Mouse (Mus musculus) layer of hippocampus, adult 18-20 months (tissue): ENCODE results near the gene Repin1. TPM values are rescaled to one million over a fixed set of nuclear protein-coding genes. Genes with fewer than 3 reads are reported as not detected.
A peak's percentile ranks its signal among the peaks of the same experiment; 100 is the strongest.

Source experiments
- DNase-seq, 2 experiments: peaks; one replicate each; pipeline ENCODE4 v3.0.0; 2022; ENCODE audit warnings: low spot score in 2 of 2
- long read RNA-seq: library from polyadenylated mRNA; stranded (forward); transcript quantifications from one replicate; pipeline ENCODE4 v2.0.0, GENCODE M21; 2021
- total RNA-seq, 2 experiments: library from RNA; stranded (reverse); gene quantifications; 2 replicates each; pipeline ENCODE4 v1.2.3; 2021

The Repin1 gene
- total RNA-seq: 10 to 100 TPM; 48.0 to 51.0 TPM
- long read RNA-seq, transcript Repin1-204 (3 exons, 3,057 nt): minor isoform, 6 of 41 reads
- long read RNA-seq, transcript Repin1-201 (3 exons, 3,145 nt): major isoform, 15 of 41 reads
- long read RNA-seq, transcript Repin1-205 (2 exons, 989 nt): minor isoform, 6 of 41 reads
- long read RNA-seq, partial matches to known transcripts: 1 of 41 reads
- long read RNA-seq, other reads (novel, unspliced or antisense): 11 of 41 reads

DNA sequence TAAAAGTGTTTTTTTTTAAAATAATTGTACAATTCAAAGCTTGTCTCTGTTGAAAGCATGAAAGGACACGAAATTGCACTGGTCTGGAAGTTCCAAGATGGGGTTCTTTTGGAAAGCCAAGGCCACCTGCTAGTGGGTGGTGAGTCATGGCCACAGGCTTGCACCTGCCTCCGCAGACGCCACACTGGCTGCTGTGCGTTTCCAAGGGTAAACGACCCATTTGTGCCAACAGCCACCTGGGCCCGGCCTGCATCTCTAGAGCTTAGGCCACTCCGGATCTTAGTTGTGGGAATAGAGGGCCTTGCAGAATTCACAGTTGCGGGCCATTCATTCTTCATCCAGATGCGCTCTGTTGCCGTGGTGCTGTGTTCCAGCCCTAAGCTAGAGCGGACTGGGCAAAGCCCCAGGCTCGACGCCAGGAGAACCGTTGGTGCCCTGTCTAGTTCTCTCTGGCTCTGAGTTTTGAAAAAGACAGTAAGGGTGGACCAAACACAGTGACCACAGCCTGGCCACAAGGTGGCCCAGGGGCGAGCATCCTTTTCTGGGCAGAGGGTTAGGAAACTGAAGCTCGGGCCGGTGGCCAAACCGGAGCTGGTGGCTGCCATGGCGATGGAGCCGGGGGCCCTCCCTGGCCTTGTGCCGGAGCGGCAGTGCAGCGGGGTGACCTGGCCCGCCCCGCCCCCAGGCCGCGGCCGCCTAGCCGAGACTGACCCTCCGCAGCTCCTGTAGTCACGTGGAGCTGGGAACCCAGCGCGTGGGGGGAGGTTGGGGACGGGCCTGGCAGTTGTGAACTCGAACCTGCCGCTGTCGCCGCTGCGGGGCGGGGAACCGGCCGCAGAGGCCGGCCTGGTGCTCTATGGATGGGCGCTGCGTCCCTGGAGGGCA, at the start of gene Repin1, which contains the start of gene Gm44965:
Gene Repin1 (plus strand): TSS at position 726 of the 885 bp plus-strand sequence.
Gene Gm44965 (plus strand): TSS at position 784 of the 885 bp plus-strand sequence.
- DNase-seq: peak; percentile 91 to 92

DNA sequence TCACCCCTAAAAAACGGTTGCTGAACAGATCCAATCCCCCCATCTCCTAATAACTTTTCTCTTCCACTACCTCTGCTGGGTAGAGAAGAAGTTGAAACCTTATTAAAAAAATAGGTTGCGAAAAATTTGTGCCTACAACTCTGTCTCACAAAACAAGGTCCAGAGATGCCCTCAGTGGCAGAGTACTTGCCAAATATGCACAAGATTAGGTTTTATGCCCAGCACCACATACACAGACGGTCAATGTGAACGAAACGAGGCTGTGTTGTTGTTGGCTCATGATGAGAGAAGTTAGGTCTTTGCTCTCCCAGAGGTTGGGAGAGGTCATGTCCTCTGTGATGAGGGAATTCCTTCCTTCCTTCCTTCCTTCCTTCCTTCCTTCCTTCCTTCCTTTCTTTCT, 48.4 kb upstream of the Repin1 start:
- no peak for DNase-seq

DNA sequence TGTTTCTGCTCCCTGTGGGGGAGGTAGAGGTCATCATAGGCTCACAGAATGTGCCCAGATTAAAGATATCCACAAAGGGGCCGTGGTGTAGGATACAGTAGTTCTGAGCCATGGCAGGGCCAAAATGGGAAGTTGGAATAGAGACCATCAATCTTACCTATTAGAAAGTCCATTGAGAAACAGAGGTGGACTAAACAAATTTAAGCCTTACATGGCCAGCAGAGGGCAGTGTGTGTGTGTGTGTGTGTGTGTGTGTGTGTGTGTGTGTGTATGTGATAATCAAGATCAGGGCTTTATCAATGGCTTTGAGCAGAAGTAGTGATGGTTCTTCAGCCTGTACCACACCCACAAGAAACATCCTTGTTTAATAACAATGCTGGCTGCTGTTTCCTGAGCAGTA, 47.4 kb upstream of the Repin1 start:
- peak in 1 of 2 experiments; percentile 44 for DNase-seq

DNA sequence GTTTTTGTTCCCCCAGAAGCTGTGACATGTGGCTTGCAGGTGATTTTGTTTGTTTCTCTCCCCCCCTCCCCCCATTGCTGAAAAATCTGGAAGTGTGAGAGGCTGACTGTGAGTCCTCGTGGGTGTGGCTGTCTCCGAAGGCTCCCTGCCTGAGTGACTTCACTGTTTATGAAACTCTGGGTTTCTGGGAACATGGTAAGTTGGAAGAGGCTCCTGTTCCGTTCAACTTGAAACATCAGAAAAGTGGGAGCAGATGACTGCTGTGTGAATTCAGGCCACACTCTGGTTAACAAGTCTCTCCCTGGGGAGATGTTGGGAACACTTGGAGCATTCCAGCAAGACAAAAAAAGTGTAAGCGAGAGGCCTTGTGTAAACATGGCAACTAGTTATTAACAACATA, 46.8 kb upstream of the Repin1 start:
- no peak for DNase-seq

DNA sequence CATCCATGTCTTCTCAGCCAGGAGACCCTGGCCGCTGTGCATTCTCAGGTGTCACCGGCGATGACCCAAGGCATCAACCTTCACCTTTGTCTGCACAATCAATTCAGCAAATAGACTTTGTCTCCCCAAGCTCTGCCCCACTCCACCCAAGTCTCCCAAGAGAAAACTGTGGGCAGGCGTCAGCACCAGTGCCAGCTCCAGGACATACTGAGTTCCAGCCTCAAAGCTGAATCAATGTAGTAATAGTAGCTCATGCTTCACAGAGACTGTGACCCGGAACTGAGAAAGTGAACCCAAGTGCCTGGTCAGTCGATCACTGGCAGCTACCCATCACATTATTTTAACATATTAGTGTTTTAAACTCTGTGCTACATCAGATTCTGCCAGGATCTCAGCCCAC, 45.4 kb upstream of the Repin1 start:
- DNase-seq: no peak

DNA sequence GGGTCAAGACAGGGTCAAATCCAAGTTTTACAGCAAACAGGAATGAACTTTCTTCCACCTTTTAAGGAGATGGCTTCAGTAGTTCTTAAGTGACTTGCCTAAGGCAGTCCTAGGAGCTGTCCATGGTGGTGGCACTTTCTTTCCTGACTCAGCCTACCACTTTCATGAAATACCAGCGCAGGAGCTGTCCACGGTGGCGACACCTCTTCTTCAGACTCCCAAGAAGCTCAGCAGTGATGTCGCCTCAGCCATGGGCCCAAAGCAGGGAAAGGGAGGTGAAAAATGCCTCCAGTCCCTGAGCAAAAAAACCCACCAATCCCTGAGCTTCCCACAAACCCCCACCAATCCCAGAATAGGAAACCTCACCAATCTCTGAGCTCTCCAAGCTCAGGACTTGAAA, 40.8 kb upstream of the Repin1 start:
- DNase-seq: no peak

DNA sequence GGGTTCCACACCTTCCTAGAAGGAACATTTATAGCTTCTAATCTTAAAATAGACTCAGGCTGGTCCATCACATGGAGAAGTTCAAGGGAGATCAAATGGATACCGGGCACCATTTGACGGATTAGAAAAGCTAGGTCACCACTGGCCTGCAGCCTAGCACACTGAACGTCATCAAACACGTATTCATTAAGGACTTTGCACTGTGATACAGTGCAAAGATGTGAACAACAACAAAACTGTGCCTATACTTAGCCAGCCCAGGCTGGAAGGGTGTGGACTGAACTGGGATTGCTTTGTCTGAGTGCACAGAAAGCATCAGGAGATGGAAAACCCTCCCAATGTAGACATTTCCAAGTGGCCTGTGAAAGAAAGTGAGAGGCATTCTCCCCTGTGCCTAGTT, 39.9 kb upstream of the Repin1 start:
- peak in 1 of 2 experiments; percentile 24 for DNase-seq

DNA sequence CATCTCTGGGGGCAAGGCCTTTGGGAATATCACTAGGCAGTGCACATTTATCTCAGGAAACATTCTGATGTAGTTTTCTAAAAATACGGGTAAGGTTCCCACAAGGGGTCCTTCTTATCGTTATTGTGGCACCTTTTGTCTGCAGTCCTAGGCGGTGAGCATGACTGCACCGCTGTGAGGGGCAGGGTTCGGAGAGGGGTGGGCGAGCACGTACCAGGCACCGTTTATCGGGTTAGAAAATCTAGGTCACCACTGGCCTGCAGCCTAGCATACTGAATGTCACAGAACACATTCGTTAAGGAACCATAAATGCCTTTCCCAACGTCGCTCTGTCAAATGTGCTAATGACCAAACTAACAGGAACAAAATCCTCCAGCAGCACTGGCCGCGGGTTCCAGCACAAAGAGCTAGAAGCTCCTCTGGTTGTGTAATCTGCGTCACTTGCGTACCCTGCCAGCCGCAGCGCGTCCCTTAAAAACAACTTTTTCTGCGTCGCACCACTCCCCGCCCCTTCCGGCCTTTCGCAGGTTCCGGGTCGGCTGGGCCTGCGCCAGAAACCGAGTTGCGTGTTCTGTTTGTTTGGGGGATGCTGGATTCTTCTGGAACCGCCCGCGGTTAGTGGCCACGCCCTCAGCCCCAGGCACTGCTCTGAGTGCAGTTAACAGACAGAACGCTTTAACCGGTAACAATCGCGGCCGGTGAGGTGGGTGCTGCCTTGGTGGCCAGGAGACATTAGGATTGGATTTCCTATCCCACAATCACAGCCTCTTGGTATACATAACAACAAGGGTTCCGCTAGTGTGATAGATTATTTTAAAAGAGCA, 39.2 kb upstream of the Repin1 start, which contains the start of gene Lrrc61:
Gene Lrrc61 (plus strand): TSS at position 517 of the 824 bp plus-strand sequence.
- peak; percentile 96 to 99 for DNase-seq

DNA sequence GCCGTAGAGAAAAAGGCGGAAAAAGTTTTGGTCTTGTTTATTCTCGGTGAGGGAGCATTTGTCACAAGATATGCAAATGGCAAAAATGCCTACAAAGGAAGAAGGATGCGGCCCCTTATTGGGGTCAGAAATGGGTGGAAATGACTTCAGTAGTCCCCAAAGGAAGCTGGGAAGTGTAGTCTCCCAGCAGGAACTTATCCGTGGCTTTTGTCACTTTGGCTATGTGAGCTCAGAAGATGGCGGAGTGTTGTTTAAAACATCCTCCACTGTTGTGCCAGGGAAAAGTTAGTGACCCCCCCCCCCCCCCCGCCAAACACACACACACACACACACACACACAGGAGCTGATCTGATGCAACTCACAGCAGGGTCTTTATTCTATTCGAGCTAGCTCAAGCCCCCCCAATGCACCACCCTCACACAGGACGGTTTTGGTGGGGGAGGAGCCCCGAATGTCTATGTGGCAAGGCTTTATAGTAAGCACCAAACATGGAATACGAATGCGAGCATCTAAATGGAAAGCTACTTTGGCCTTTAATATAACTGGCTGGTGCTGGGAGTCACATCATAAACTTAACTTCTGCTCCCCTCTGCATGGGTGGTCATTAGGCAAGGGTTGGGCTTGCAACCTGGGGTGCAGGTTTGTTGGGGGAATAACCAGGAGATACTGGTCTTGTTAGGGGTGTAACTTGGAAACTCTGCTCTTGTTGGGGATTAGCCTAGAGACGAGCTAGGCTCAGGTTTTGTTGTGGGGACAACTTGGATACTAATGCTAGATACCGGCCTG, 38.4 kb upstream of the Repin1 start:
- DNase-seq: peak; percentile 57 to 84

DNA sequence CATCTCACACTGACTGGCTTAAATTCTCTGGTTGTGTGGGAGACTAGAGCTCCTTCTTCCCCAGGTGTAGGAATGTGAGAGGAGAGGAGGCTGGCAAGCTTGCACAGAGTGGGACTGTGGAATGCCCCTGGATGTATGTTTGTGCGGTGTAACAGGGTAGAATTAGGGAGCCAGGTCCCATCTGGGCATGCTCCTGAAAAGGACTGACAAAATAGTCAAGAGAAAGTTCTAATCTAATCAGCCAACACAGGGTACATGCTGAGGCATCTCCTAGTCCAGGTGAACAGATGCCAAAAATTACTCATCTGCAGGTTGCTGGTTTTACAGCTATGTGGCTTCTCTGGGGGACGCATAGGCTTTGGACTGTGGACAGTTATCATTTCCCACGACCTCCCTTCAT, 37.7 kb upstream of the Repin1 start:
- no peak for DNase-seq

DNA sequence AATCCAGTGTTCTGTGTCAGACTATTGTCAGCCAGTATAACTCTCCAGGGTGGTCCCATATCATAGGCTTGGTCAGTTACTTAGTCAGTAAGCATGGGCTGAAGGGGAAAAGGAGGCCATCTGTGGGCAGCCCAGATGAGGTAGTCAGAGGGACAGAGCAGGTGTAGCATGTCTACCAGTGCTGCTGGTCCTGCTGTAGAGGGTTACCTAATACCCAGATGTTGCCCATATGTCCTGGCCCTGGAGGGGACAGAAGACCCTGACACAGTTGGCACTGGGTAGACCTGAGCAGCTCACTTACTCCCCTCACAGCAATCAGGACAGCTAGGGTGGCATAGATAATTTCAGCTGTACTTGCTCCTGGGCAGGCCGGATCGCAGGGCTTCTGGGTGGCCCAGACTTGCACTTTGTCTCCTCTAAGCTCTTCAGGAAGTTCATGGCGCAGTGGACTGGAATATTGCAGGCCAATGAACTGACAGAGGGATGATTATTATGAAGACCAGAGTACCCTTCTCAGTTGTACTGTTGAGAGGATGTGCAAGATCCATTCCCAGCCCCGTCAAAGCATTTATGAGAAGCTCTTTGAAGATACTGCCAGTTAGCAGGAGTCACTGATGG, 27.9 kb upstream of the Repin1 start:
- DNase-seq: no peak

DNA sequence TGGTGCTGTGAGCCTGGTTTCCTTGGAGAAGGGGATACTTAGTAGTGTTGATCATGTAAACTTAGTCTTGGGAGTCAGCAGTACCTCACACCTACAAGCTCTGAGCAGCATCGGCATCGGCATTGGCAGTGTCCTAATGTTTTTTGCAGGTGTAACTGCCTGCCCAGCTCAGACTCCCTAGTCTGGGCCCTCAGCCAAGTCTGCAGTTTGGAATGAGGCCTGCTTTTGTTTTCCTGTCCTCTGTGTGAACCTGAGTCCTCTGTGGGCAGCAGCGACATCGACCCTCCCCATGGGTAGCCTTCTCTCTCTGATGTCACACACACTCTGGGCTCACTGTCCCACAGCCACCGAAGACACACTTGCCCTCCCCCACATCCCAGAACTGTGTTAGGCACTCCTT, 27.4 kb upstream of the Repin1 start:
- DNase-seq: no peak

DNA sequence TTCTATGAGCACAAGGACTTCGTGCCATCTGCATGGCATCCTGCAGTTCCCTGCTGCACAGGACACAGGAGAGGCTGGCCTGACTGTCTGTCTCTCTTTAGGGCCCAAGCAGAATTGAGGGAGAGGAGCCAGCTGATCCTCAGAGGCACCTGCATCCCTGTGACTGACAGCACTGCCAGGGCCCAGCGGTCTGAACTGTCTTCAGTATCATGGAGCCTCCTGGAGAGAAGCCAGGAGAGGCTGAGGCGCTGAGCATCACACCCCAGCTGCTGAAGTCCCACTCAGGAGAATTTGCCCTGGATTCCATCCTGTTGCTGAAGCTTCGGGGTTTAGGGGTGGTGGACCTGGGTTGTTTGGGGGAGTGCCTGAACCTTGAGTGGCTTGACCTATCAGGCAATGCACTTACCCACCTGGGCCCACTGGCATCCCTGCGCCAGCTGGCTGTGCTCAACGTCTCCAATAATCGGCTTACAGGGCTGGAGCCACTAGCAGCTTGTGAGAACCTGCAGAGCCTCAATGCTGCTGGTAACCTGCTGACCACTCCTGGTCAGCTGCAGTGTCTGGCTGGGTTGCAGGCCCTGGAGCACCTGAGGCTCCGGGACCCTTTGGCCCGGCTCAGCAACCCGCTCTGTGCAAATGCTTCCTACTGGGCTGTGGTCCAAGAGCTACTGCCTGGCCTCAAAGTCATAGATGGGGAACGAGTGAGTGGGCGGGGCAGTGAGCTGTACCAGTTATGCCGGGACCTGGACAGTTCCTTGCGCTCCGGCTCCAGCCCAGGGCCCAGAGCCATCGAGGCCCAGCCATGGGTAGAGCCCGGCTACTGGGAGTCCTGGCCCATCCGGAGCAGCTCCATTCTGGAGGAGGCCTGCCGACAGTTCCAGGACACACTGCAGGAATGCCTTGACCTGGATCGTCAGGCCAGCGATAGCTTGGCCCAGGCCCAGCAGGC, 25.4 kb upstream of the Repin1 start:
- DNase-seq: peak in 1 of 2 experiments; percentile 9

DNA sequence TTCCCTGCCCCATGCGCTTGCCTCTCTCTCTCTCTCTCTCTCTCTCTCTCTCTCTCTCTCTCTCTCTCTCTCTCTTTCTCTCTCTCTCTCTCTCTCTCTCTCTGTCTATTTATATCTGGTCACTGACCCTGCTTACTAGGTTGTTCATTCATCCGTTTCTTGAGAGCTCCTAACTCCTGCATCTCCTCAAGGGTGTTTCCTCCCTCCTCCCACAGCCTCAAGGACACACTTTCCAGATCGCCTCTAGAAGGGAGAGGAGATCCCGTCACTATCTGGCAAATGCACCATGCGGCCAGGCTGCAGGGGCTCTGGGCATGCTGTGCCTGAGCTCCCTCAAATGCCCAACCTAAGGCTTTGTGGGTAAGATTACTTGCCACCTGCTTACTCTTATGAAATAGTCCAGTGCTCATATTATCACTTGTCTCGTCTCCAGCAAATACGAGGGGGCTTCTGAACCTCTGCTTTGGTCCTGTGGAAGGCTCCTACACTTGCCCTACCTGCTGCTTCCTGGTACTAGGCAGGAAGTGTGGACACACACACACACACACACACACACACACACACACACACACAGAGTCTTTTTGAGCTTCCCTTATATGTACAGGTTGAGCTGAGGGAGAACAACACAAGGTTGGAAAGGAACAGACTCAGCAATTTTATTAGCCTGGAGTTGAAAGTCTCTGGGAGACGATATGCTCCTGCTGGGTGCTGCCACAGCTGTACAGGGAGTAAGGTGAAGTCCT, 24.4 kb upstream of the Repin1 start:
- DNase-seq: no peak

DNA sequence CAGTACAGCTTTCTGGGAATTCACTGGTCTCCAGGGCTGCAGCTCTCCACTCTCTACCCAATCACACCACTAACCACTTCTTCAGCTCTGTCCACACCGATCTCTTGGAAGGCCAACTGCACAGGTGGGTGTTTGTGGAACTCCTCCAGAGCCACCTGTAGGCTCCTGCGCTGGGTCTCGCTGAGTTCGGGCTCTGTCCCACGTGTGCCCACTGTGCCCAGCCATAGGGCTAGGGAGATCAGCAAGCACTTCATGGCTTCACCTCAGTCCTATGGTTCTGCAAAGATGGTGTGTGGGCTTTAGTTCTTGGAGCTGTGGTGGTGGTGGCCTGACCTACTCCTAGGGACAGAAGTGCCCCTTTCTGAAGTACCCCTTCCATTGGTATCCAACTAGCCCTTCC, 21.7 kb upstream of the Repin1 start:
- DNase-seq: no peak

DNA sequence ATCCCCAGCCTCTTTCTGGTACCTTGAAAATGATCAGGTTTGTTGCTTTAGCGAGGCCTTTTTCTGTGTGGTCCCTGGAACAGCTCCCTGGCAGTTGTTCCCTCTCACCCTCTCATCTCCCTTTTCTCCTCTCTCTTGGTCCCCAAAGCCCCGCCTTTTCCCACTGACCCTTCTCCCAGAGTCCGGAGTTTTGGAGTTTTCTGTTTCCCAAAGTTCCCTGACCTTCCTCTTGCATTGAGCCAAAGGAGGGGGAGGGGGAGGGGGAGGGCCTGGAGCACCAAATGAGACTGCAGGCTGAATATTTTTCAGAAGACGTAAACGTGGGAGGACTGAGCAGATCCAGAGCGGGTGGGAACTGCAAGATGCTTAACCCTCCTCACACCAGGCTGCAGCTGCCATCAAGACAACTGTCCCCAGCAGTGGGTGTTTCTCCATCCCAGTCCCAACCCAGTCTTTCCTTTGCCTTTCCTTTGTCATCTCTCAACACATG, 21.1 kb upstream of the Repin1 start, which contains the start of gene Rarres2:
Gene Rarres2 (minus strand): TSS at position 218 of the 490 bp plus-strand sequence.
- DNase-seq: no peak

DNA sequence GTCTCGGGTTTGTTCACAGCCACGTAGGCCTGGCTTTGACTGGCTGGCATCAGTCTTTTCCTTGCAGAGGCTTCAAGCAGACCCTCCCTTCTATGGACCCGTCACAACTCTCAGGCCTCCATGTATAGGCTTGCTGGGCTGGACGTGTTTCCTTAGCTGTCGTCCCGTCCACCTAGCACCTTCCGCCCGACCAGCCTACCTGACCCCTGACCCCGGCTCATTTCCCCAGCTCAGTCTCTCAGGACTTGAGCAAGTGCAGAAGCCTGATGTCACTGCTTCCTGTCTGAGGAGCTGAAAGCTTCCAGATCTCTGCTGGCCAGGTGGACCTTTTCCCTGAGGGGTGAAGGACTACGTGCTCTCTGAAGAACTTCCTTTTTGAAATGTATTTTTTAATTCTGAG, 20.4 kb upstream of the Repin1 start:
- DNase-seq: no peak

DNA sequence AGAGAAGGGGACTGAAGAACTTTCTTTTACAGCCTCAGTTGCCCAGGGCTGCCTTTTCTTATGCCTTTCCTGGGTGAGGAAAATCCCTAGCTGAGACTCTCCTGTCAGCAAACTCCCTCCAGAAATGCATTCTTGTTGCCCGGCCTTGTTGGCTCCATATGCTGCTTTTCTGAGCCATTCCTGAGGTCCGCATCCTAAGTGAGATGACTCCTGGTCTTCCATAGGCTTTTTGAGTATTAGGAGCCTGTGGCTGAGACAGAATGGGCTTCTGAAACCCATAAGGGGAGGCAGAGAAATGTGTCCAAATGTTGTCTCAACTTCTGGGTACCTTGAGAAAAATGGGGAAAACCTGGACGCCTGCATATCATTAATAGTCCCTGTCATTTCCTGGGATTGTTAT, 19.7 kb upstream of the Repin1 start:
- no peak for DNase-seq
